In the genomic region with DNA sequence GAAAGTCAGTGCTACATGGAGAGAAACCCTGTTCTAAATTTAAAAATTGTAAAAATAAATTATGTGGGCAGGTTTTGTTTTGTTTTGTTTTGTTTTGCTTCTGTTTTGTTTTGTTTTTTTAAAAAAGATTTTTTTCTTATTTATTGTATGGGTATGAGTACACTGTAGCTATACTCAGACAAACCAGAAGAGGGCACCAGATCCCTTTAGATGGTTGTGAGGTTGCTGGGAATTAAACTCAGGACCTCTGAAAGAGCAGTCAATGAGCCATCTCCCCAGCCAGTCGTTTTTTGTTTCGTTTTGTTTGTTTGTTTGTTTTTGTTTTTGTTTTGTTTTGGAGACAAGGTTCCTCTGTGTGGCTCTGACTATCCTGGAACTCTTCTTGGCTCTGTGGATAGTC, we compare ENCODE assay signal across 10 mouse cellular contexts. TPM values are rescaled to one million over a fixed set of nuclear protein-coding genes. Genes with fewer than 3 reads are reported as not detected.
DNase-seq lines count a peak whose midpoint lies in the region; ATAC-seq and TF ChIP-seq lines count a peak whose summit lies in the region.
"Had no signal": no experiment of that assay in that cellular context is flagged by ENCODE, and none has a peak within 500 bp of the region (broad histone marks: within the 10 kb centered on the region; RNA-seq: fewer than 3 reads in every experiment).

No protein-coding gene starts in this region.

- no peak for ATAC-seq in hindbrain, embryonic 13.5 days (ENCODE audit: low FRiP score)
- no peak for ATAC-seq in hindbrain, postnatal 0 days
- no peak for ATAC-seq in forebrain, embryonic 16.5 days

- no peaks in the 10 kb centered on the region for H3K9me3 ChIP-seq in hindbrain, embryonic 10.5 days
- no peaks in the 10 kb centered on the region for H3K9me3 ChIP-seq in hindbrain, embryonic 13.5 days
- no peaks in the 10 kb centered on the region for H3K9me3 ChIP-seq in hindbrain, postnatal 0 days (ENCODE audit: low read length)
- no peaks in the 10 kb centered on the region for H3K9me3 ChIP-seq in forebrain, embryonic 16.5 days (ENCODE audit: control insufficient read depth, low read length)
- H3K9me3 ChIP-seq: embryonic facial prominence, embryonic 15.5 days; lung, embryonic 15.5 days had no signal

- peak; percentile 55; the same call in 1 of the 2 replicates for TF ChIP-seq CTCF in hindbrain, postnatal 0 days (IDR thresholded peaks at IDR 0.05; ENCODE audit: low read depth)

- H3K4me1 ChIP-seq in hindbrain, embryonic 10.5 days (replicated peaks), result no peaks in the 10 kb centered on the region
- no peaks in the 10 kb centered on the region for H3K4me1 ChIP-seq in hindbrain, embryonic 13.5 days (replicated peaks)
- H3K4me1 ChIP-seq in hindbrain, postnatal 0 days (ENCODE audit: insufficient read depth, low read length), result no peaks in the 10 kb centered on the region
- no peaks in the 10 kb centered on the region for H3K4me1 ChIP-seq in forebrain, embryonic 16.5 days (replicated peaks; ENCODE audit: control insufficient read depth, insufficient read depth, low read length)
- H3K4me1 ChIP-seq: embryonic facial prominence, embryonic 15.5 days; lung, embryonic 15.5 days had no signal

- H3K9ac ChIP-seq in hindbrain, embryonic 13.5 days, result no peak overlapping the region
- H3K9ac ChIP-seq in hindbrain, postnatal 0 days (replicated peaks; ENCODE audit: low read length), result no peak overlapping the region
- H3K9ac ChIP-seq in forebrain, embryonic 16.5 days (replicated peaks; ENCODE audit: low read depth, low read length), result no peak overlapping the region
- H3K9ac ChIP-seq: embryonic facial prominence, embryonic 15.5 days; lung, embryonic 15.5 days had no signal

- 18% methylated on average over 2 of the region's 2 CpGs for WGBS in hindbrain, embryonic 10.5 days
- 14% methylated on average over 2 of the region's 2 CpGs for WGBS in hindbrain, embryonic 13.5 days
- 14% methylated on average over 2 of the region's 2 CpGs for WGBS in hindbrain, postnatal 0 days
- 13% methylated on average over 2 of the region's 2 CpGs for WGBS in forebrain, embryonic 16.5 days

- H3K4me3 ChIP-seq in hindbrain, embryonic 10.5 days, result no peak overlapping the region
- H3K4me3 ChIP-seq in hindbrain, embryonic 13.5 days, result no peak overlapping the region
- H3K4me3 ChIP-seq in hindbrain, postnatal 0 days (ENCODE audit: low read length), result no peak overlapping the region
- H3K4me3 ChIP-seq in forebrain, embryonic 16.5 days (replicated peaks; ENCODE audit: low read length), result no peak overlapping the region
- H3K4me3 ChIP-seq: embryonic facial prominence, embryonic 15.5 days; lung, embryonic 15.5 days had no signal

- H3K27ac ChIP-seq in hindbrain, embryonic 10.5 days, result no peak overlapping the region
- no peak overlapping the region for H3K27ac ChIP-seq in hindbrain, embryonic 13.5 days
- H3K27ac ChIP-seq in hindbrain, postnatal 0 days, result no peak overlapping the region
- H3K27ac ChIP-seq in forebrain, embryonic 16.5 days (ENCODE audit: low read length), result no peak overlapping the region
- H3K27ac ChIP-seq: embryonic facial prominence, embryonic 15.5 days; lung, embryonic 15.5 days had no signal

- H3K4me2 ChIP-seq in hindbrain, embryonic 13.5 days, result no peak overlapping the region
- no peak overlapping the region for H3K4me2 ChIP-seq in hindbrain, postnatal 0 days (ENCODE audit: low read depth, low read length)
- H3K4me2 ChIP-seq in forebrain, embryonic 16.5 days (ENCODE audit: low read length), result no peak overlapping the region
- H3K4me2 ChIP-seq: embryonic facial prominence, embryonic 15.5 days; lung, embryonic 15.5 days had no signal

- peak; percentile 17 for DNase-seq in hindbrain, embryonic 10.5 days (ENCODE audit: low spot score)
- peak; percentile 9 for DNase-seq in urinary bladder, postnatal 25 days (ENCODE audit: low spot score)
- DNase-seq in urinary bladder, postnatal 4 days (ENCODE audit: low spot score in 2 of 2), result no peak
- peak; percentile 9 for DNase-seq in cerebellum, adult 11-12 months
- DNase-seq in hindbrain, postnatal 0 days (ENCODE audit: low spot score), result peak; percentile 27
- DNase-seq in mesoderm, embryonic 11.5 days (ENCODE audit: low read depth, low spot score), result peak; percentile 37

- H3K27me3 ChIP-seq in hindbrain, embryonic 10.5 days (ENCODE audit: insufficient read depth, poor library complexity, severe bottlenecking), result peaks cover 77% of the 10 kb centered on the region
- peaks cover 68% of the 10 kb centered on the region for H3K27me3 ChIP-seq in hindbrain, embryonic 13.5 days
- no peaks in the 10 kb centered on the region for H3K27me3 ChIP-seq in hindbrain, postnatal 0 days (ENCODE audit: insufficient read depth, low read length)
- peaks cover 15% of the 10 kb centered on the region for H3K27me3 ChIP-seq in forebrain, embryonic 16.5 days (replicated peaks; ENCODE audit: control insufficient read depth, insufficient read depth, low read length)

- H3K36me3 ChIP-seq in hindbrain, embryonic 10.5 days, result no peaks in the 10 kb centered on the region
- H3K36me3 ChIP-seq in hindbrain, embryonic 13.5 days, result no peaks in the 10 kb centered on the region
- no peaks in the 10 kb centered on the region for H3K36me3 ChIP-seq in hindbrain, postnatal 0 days (ENCODE audit: insufficient read depth, low read length)
- H3K36me3 ChIP-seq in forebrain, embryonic 16.5 days (ENCODE audit: control insufficient read depth, insufficient read depth), result no peaks in the 10 kb centered on the region
- H3K36me3 ChIP-seq: embryonic facial prominence, embryonic 15.5 days; lung, embryonic 15.5 days had no signal

RNA-seq across cellular contexts. Expression of gene Klhl15, which starts 54.5 kb away (rescaled TPM):
- polyA plus RNA-seq in hindbrain, embryonic 10.5 days (2016; fragmentation: Nextera tagmentation; extraction: Ambion mirVana), result 6.8 and 9.3 TPM in 2 replicates
- polyA plus RNA-seq in hindbrain, embryonic 13.5 days (2015; fragmentation: Nextera tagmentation; extraction: Ambion mirVana), result 9.7 and 10.4 TPM in 2 replicates
- total RNA-seq in hindbrain, postnatal 0 days (2014; rRNA removed), result 21.7 and 26.5 TPM in 2 replicates
- polyA plus RNA-seq in hindbrain, postnatal 0 days (2015; fragmentation: Nextera tagmentation; extraction: Ambion mirVana), result 8.6 and 8.7 TPM in 2 replicates
- polyA plus RNA-seq in forebrain, embryonic 16.5 days (2015; fragmentation: Nextera tagmentation; extraction: Ambion mirVana), result 10.0 TPM in 2 replicates

Comparison
In these comparisons a context has a peak if more than half of its experiments do, and no peak if none do; other contexts are left out.
1. DNase-seq: peak in hindbrain, embryonic 10.5 days (single experiment), urinary bladder, postnatal 25 days (single experiment), cerebellum, adult 11-12 months (single experiment), hindbrain, postnatal 0 days (single experiment) and mesoderm, embryonic 11.5 days (single experiment); none in urinary bladder, postnatal 4 days (0 of 2).